Mouse (Mus musculus): ENCODE measurements at regions not wholly inside any gene's neighbourhood (a gene's known extent, or its start where the extent isn't known, plus 50 kb on each side); places are given as distances from the start of the nearest gene placed in this dataset.
A peak's percentile ranks its signal among the peaks of the same experiment; 100 is the strongest.

- DNase-seq = no peak
Measured at GRCm38 (mm10) chr12:42987018-42987606, 1223.0 kb downstream of the Dnajb9 start.

GRCm38 (mm10) chr12:42986505-42986904, 1223.6 kb downstream of the Dnajb9 start:
- no peak for DNase-seq

- no peak for DNase-seq
Measured at GRCm38 (mm10) chr12:42986096-42986495, 1224.0 kb downstream of the Dnajb9 start.

DNA sequence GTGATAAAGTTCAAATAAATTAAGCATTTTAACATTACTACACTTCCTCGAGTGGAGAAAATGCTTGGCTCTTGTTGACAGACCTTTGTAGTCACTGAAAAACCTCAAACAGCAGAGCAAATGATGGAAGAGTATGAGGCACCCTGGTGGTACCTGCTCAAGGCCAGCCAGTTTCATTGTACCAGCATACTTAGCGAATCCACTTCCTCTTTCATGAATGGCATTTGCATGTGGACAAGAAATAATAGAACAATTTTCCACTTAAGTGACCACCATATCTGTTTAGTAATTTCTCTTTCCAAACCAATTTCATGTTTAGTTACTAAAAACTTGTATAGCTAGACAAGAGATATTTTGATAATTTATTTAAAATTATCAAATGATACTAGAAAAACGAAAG, 1231.3 kb downstream of the Dnajb9 start:
- DNase-seq = no peak

DNA sequence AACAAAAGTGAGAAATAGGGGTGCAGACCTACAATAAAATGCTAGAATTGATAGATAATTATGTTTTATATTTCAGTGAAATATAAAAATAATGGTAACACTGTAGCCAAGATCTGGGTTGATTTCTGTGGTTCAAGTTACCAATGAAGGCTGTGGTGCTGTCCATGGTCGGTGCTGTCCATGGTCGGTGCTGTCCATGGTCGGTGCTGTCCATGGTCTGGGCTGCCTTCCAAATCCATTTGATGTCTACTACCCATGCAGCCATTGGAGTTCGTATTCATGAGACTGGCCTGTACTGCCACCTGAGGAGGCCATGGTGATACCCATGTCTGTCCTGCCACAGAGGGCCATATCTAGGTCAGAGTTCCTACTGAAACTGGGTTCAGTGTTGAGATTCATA, 1237.4 kb downstream of the Dnajb9 start:
- peak; percentile 40 for DNase-seq

DNA sequence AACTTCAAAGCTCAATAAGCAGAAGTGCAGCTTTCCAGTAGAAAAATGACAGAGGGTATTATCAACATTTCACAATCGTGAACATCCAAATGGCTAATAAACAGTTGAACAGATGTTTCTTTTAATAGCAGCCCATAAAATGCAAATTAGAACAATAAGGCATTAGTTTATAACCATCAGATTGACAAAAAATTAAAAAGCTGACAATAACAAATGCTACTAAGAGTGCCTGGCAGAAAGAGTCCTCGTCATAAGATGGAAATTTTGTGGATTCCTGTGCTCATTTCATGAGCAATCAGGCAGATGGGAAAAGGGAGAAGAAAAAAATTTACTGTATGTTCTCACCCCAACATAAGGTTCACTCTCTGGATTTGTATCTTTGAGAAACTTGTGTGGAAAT, 1248.6 kb downstream of the Dnajb9 start:
- no peak for DNase-seq

DNA sequence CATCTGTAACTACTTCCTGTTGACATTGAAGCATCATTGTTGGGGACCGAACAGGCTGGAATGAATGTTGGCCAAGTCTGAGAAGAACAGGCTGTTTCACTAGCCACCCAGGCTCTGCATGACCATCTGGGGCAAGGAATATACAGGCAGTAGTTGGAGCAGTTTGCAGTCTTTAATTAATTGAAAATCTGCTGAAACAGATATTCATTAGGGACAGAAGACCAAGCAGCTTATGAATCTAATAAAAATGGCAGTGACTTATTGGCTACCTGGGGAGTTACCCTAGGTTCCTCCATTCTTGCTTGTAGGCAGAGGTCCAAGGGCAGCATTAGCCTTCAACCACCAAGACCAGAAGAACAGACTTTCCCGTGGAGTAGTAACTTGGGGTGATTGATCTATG, 1262.2 kb downstream of the Dnajb9 start:
- DNase-seq = no peak

DNA sequence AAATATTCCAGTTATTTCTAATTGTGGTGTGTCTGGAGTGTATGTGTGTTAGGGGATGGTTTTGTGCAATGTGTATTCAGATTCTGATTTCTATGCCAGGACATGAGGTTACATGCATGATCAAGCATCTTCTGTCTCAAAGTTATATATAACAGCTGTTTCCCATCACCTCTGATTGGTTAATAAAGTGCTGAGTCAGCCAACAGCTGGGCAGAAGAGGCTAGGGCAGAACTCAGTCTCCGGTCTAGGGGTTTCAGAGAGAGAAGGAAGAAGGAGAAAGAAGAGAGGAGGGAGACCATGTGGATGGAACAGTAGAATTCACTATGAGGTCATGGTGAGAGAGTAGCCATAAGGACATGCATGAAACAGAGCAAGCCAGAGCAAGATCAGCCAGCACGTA, 1295.8 kb downstream of the Dnajb9 start:
- no peak for DNase-seq

Measured in kidney, postnatal 14 days (tissue).